Mouse (Mus musculus): ENCODE measurements around the gene Itpr1. TPM values are rescaled to one million over a fixed set of nuclear protein-coding genes. Genes with fewer than 3 reads are reported as not detected.

Gene Itpr1
- total and polyA plus RNA-seq, 3 experiments: 9.3 to 25.7 (median 19.0) TPM

DNA sequence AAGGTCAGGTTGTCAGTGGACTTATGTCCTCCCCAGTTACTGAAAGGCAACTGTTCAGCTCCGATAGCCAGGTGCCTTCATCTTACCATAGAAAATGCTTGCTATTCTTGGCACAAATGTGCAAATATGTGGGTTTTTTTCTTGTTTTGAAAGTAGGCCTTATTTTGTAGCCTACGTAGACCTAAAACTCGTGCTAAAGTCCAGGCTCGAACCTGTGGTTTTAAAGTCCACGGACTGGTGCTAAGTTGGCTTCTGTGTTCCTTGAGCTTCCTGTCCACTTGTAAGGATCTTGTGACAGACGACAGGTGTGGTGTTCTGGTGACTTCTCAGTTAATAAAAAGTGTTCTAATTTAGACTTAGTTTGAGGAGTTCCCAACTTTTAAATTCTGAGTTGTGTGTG is 15.2 kb downstream of the Itpr1 start:
- no peaks in the 10 kb centered on the region for H3K9me3 ChIP-seq (replicated peaks)
- no peak for TF ChIP-seq POLR2AphosphoS5 (IDR thresholded peaks at IDR 0.05; ENCODE audit: insufficient replicate concordance, low read depth, low read length)
- no peak for TF ChIP-seq GATA2 (IDR thresholded peaks at IDR 0.05; ENCODE audit: borderline replicate concordance, low read depth, low read length)
- TF ChIP-seq TAL1 (conservative IDR thresholded peaks at IDR 0.05; ENCODE audit: low read depth, low read length): no peak
- no peak for TF ChIP-seq GATA1 (IDR thresholded peaks at IDR 0.05; ENCODE audit: borderline replicate concordance, low read length)
- no peak for TF ChIP-seq CTCF (IDR thresholded peaks at IDR 0.05; ENCODE audit: low read depth, low read length)
- no peak for DNase-seq (ENCODE audit: low spot score)
- H3K36me3 ChIP-seq (replicated peaks): peaks cover 32% of the 10 kb centered on the region
- ATAC-seq (ENCODE audit: extremely low read depth, insufficient number of reproducible peaks, low FRiP score, poor library complexity, severe bottlenecking): no peak
- H3K4me1 ChIP-seq (ENCODE audit: insufficient read depth, low read depth, low read length): no peaks in the 10 kb centered on the region
- no peak overlapping the region for H3K4me3 ChIP-seq (ENCODE audit: low read depth, low read length)
- no peaks in the 10 kb centered on the region for H3K27me3 ChIP-seq (ENCODE audit: insufficient read depth, low read length)

DNA sequence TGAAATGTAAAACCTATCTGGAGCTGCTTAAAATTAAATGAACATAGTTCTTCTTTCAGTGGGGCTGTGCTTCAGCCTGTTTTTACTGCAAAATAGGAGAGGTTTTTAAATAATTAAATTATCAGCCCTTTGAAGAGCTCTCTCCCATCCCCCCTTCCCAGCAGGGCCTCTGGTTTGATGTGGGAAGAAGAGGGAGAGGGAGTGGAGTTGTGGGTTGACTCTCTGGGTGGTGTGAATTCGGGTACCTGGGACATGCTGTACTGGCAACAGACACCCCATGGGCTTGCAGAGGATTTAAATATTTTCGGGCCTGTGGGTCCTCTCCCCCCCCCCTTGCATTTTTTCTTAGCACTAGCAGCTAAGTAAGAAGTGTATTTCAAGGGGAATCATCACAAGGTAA is 15.7 kb downstream of the Itpr1 start:
- Histone ChIP-seq H3K4me3 (ENCODE audit: low read depth, low read length) (no peak overlapping the region), H3K27me3 (ENCODE audit: insufficient read depth, low read length) (no peaks in the 10 kb centered on the region), H3K4me1 (ENCODE audit: insufficient read depth, low read depth, low read length) (no peaks in the 10 kb centered on the region), H3K36me3 (replicated peaks) (peaks cover 28% of the 10 kb centered on the region), H3K9me3 (replicated peaks) (no peaks in the 10 kb centered on the region)
- DNase-seq (ENCODE audit: low spot score) (no peak), ATAC-seq (ENCODE audit: extremely low read depth, insufficient number of reproducible peaks, low FRiP score, poor library complexity, severe bottlenecking) (no peak)
- TF ChIP-seq GATA2 (IDR thresholded peaks at IDR 0.05; ENCODE audit: borderline replicate concordance, low read depth, low read length) (no peak), POLR2AphosphoS5 (IDR thresholded peaks at IDR 0.05; ENCODE audit: insufficient replicate concordance, low read depth, low read length) (no peak), CTCF (IDR thresholded peaks at IDR 0.05; ENCODE audit: low read depth, low read length) (no peak), TAL1 (conservative IDR thresholded peaks at IDR 0.05; ENCODE audit: low read depth, low read length) (no peak), GATA1 (IDR thresholded peaks at IDR 0.05; ENCODE audit: borderline replicate concordance, low read length) (no peak)

DNA sequence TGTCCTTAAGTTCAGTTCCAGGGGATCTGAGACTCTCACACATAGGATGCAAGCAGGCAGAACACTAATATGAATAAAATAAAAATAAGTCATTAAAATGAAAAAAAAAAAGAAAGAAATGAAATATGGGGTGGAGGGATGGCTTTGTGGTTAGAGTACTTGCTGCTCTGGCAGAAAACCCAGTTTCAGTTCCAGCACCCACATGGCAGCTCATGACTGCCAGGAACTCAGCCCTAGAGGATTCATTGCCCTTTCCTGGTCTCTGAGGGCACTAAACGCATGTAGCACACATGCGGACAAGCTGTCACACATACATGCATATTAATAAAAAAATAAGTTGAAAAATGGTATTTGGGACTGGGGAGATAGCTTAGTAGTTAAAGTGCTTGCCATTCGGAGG is 17.7 kb downstream of the Itpr1 start:
- Histone ChIP-seq H3K4me3 (ENCODE audit: low read depth, low read length) (no peak overlapping the region), H3K9me3 (replicated peaks) (no peaks in the 10 kb centered on the region), H3K36me3 (replicated peaks) (peaks cover 31% of the 10 kb centered on the region), H3K4me1 (ENCODE audit: insufficient read depth, low read depth, low read length) (no peaks in the 10 kb centered on the region), H3K27me3 (ENCODE audit: insufficient read depth, low read length) (no peaks in the 10 kb centered on the region)
- DNase-seq (ENCODE audit: low spot score) (no peak), ATAC-seq (ENCODE audit: extremely low read depth, insufficient number of reproducible peaks, low FRiP score, poor library complexity, severe bottlenecking) (no peak)
- TF ChIP-seq TAL1 (conservative IDR thresholded peaks at IDR 0.05; ENCODE audit: low read depth, low read length): no peak
- TF ChIP-seq GATA2 (IDR thresholded peaks at IDR 0.05; ENCODE audit: borderline replicate concordance, low read depth, low read length): no peak
- no peak for TF ChIP-seq POLR2AphosphoS5 (IDR thresholded peaks at IDR 0.05; ENCODE audit: insufficient replicate concordance, low read depth, low read length)
- no peak for TF ChIP-seq GATA1 (IDR thresholded peaks at IDR 0.05; ENCODE audit: borderline replicate concordance, low read length)
- TF ChIP-seq CTCF (IDR thresholded peaks at IDR 0.05; ENCODE audit: low read depth, low read length): no peak

DNA sequence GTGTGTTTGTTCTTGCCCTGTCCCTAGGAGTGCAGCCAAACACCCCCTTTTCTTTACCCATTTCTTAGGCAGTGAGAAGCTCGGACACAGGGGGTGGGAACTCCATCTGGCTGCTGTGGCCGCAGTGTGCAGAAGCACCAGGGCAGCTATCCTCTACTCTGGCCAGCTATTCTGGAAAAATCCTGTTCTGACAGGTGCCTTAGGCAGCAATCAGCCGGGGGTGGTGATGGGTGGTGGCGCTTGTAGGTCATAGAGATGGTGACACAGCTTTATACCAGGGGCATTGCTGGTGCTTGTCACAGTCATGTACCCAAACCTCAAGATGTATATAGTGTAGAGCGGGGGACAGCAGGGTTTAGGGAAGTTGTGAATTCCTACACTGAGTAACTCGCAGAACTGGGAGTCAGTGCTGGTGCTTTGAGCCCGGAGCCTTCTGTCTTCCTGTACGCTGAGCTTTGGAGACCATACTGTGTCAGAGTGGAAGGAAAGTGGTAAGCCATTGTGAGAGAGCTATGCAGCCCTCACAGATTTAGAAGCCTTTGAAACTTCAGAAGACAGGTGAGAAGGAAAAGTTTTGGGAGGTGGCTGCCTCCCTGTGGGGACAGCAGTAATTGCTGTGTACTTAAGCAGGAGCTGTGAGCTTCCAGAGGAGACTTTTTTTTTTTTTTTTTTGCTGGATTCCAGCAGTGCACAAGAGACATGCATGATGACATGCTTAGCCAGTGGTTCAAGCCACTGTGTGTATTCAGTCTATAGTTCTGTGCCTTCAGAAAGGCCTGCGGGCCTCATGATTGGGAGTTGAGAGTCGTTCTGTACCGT is 19.2 kb downstream of the Itpr1 start:
- DNase-seq (ENCODE audit: low spot score): no peak
- ATAC-seq (ENCODE audit: extremely low read depth, insufficient number of reproducible peaks, low FRiP score, poor library complexity, severe bottlenecking): no peak
- Histone ChIP-seq H3K36me3 (replicated peaks) (peaks cover 34% of the 10 kb centered on the region), H3K4me3 (ENCODE audit: low read depth, low read length) (no peak overlapping the region), H3K9me3 (replicated peaks) (no peaks in the 10 kb centered on the region), H3K27me3 (ENCODE audit: insufficient read depth, low read length) (no peaks in the 10 kb centered on the region), H3K4me1 (ENCODE audit: insufficient read depth, low read depth, low read length) (no peaks in the 10 kb centered on the region)
- TF ChIP-seq POLR2AphosphoS5 (IDR thresholded peaks at IDR 0.05; ENCODE audit: insufficient replicate concordance, low read depth, low read length) (no peak), TAL1 (conservative IDR thresholded peaks at IDR 0.05; ENCODE audit: low read depth, low read length) (no peak), CTCF (IDR thresholded peaks at IDR 0.05; ENCODE audit: low read depth, low read length) (no peak), GATA1 (IDR thresholded peaks at IDR 0.05; ENCODE audit: borderline replicate concordance, low read length) (no peak), GATA2 (IDR thresholded peaks at IDR 0.05; ENCODE audit: borderline replicate concordance, low read depth, low read length) (no peak)

DNA sequence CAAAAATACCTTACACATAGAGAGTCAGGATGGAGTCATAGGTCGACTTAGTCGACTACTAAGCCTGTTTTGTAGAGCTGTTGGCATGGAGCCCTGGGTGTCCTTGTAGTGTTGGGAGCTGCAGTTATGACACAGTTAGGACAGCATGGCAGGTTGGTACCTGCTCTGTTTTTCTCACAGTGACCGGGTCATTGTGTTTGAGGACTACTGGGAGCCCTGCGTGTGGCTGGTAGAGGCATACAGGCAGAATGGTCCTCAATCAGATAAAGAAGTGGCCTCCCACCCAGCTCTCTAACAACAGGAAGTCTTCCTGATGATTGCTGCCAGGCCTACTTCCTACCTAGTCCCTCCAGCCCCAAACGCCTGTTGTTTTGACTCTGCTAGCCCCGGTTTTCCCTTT is 20.2 kb downstream of the Itpr1 start:
- ATAC-seq (ENCODE audit: extremely low read depth, insufficient number of reproducible peaks, low FRiP score, poor library complexity, severe bottlenecking) (no peak), DNase-seq (ENCODE audit: low spot score) (no peak)
- TF ChIP-seq TAL1 (conservative IDR thresholded peaks at IDR 0.05; ENCODE audit: low read depth, low read length): no peak
- Histone ChIP-seq H3K4me1 (ENCODE audit: insufficient read depth, low read depth, low read length) (no peaks in the 10 kb centered on the region), H3K4me3 (ENCODE audit: low read depth, low read length) (no peak overlapping the region), H3K9me3 (replicated peaks) (no peaks in the 10 kb centered on the region), H3K36me3 (replicated peaks) (peaks cover 42% of the 10 kb centered on the region), H3K27me3 (ENCODE audit: insufficient read depth, low read length) (no peaks in the 10 kb centered on the region)

DNA sequence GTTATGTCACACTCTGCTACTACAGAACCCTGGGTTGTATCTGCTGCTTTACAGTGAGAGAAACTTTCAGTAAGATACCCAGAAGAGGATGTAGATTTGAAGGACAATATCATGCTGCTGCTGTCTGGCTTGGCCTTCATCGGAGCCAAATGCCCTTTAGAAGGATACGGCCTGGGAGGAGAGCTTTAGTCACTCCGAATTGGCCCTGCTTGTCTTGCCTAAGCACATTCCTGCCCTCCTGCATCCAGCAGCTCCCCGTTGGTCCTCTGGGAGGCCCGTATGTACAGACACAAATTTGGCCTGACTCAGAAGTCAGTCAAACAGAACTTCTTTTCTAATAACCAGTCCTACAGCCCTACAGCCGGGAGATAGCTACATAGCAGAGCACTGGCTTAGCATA is 21.6 kb downstream of the Itpr1 start:
- TF ChIP-seq CTCF (IDR thresholded peaks at IDR 0.05; ENCODE audit: low read depth, low read length) (no peak), GATA2 (IDR thresholded peaks at IDR 0.05; ENCODE audit: borderline replicate concordance, low read depth, low read length) (no peak), GATA1 (IDR thresholded peaks at IDR 0.05; ENCODE audit: borderline replicate concordance, low read length) (no peak), POLR2AphosphoS5 (IDR thresholded peaks at IDR 0.05; ENCODE audit: insufficient replicate concordance, low read depth, low read length) (no peak), TAL1 (conservative IDR thresholded peaks at IDR 0.05; ENCODE audit: low read depth, low read length) (no peak)
- Histone ChIP-seq H3K27me3 (ENCODE audit: insufficient read depth, low read length) (no peaks in the 10 kb centered on the region), H3K36me3 (replicated peaks) (peaks cover 47% of the 10 kb centered on the region), H3K4me1 (ENCODE audit: insufficient read depth, low read depth, low read length) (no peaks in the 10 kb centered on the region), H3K9me3 (replicated peaks) (no peaks in the 10 kb centered on the region), H3K4me3 (ENCODE audit: low read depth, low read length) (no peak overlapping the region)
- ATAC-seq (ENCODE audit: extremely low read depth, insufficient number of reproducible peaks, low FRiP score, poor library complexity, severe bottlenecking) (no peak), DNase-seq (ENCODE audit: low spot score) (no peak)
